Mouse (Mus musculus) liver, embryonic 16.5 days (tissue): ENCODE measurements around the gene H2-DMb2. TPM values are rescaled to one million over a fixed set of nuclear protein-coding genes. Genes with fewer than 3 reads are reported as not detected.

Source experiments
- ATAC-seq: fragments of 200-750 bp; cut with Nextera tagmentation; 2 replicates; pipeline ENCODE4 v1.8.0; 2017; ENCODE audit warnings: low read depth, mild to moderate bottlenecking, moderate number of reproducible peaks, moderate library complexity
- H3K27ac ChIP-seq: fragments of 300-500 bp; sonication (generic); 2 replicates; pipeline ENCODE4 v1.5.1; 2014; ENCODE audit warnings: mild to moderate bottlenecking, low read length
- H3K27me3 ChIP-seq: fragments of 300-500 bp; sonication (generic); 2 replicates; pipeline ENCODE4 v1.6.1; 2014; ENCODE audit warnings: low read depth, low read length, mixed read lengths; ENCODE audit not compliant: control insufficient read depth, insufficient read depth
- H3K36me3 ChIP-seq: fragments of 300-500 bp; sonication (generic); 2 replicates; pipeline ENCODE4 v1.6.1; 2014; ENCODE audit warnings: mild to moderate bottlenecking; ENCODE audit not compliant: control insufficient read depth, insufficient read depth
- H3K4me1 ChIP-seq: fragments of 300-500 bp; sonication (generic); 2 replicates; pipeline ENCODE4 v1.6.1; 2014; ENCODE audit warnings: low read depth, low read length, mixed read lengths; ENCODE audit not compliant: control insufficient read depth
- H3K4me2 ChIP-seq: fragments of 300-500 bp; sonication (generic); 2 replicates; pipeline ENCODE4 v1.6.1; 2014; ENCODE audit warnings: low read depth, low read length, mixed read lengths
- H3K4me3 ChIP-seq: fragments of 300-500 bp; sonication (generic); 2 replicates; pipeline ENCODE4 v1.5.1; 2014; ENCODE audit warnings: low read depth, mild to moderate bottlenecking, low read length
- H3K9ac ChIP-seq: fragments of 300-500 bp; sonication (generic); 2 replicates; pipeline ENCODE4 v1.6.1; 2014; ENCODE audit warnings: low read depth, low read length
- H3K9me3 ChIP-seq: fragments of 300-500 bp; sonication (generic); replicated peaks from 2 replicates; pipeline ENCODE4 v1.6.1; 2016; ENCODE audit warnings: low read length; ENCODE audit not compliant: control insufficient read depth
- WGBS: fragments of 180-500 bp; shearing (Covaris S2); extraction: QIAGEN DNeasy Blood & Tissue Kit; methylation state at CpG from one replicate; pipeline ENCODE4 v1.1.7; 2014; ENCODE audit not compliant: insufficient replicate concordance; 5-methylcytosine and 5-hydroxymethylcytosine counted together
- polyA plus RNA-seq: library from polyadenylated mRNA; unstranded; fragments of >200 nt; fragmentation: Nextera tagmentation; extraction: Ambion mirVana; gene quantifications from 2 replicates; pipeline ENCODE4 v1.2.1, GENCODE M21; 2015

Gene H2-DMb2
- polyA plus RNA-seq, 1 experiment from 2014 or later = 1.0 TPM

DNA sequence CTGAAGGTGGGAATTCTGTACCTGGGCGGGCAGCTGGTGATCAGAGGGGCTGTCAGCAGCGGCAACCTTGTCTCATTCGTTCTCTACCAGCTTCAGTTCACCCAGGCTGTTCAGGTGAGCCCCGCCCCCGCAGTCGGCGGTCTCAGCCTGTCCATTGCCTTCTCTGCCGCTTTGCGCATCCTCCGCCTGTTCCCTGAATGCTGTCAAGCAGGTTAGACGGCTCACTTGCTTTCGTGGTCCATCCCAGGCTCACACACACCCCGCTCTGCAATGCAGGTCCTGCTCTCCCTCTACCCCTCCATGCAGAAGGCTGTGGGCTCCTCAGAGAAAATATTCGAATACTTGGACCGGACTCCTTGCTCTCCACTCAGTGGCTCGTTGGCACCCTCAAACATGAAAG, 49.7 kb downstream of the H2-DMb2 start:
- Histone ChIP-seq H3K27ac (no peak overlapping the region), H3K36me3 (no peaks in the 10 kb centered on the region), H3K4me2 (no peak overlapping the region), H3K9me3 (no peaks in the 10 kb centered on the region), H3K4me3 (no peak overlapping the region), H3K4me1 (peaks cover 17% of the 10 kb centered on the region), H3K27me3 (peaks cover 19% of the 10 kb centered on the region), H3K9ac (no peak overlapping the region)
- ATAC-seq = no peak
- 51% methylated on average over 16 of the region's 16 CpGs for WGBS

DNA sequence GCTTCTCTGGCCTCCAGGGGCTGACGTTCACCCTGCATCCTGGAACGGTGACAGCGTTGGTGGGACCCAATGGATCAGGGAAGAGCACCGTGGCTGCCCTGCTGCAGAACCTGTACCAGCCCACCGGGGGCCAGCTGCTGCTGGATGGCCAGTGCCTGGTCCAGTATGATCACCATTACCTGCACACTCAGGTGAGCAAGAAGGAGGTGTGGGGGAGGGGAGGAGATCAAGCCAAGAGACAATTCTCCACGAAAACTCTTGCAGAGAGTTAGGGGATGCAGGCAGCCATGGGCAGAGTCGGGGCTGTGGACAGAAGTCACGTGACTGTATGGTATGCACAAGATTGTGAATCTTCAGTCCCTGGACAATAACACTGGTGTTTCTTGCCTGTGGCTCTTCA, 50.4 kb downstream of the H2-DMb2 start:
- Histone ChIP-seq H3K36me3 (no peaks in the 10 kb centered on the region), H3K9me3 (no peaks in the 10 kb centered on the region), H3K27me3 (peaks cover 24% of the 10 kb centered on the region), H3K4me1 (peaks cover 12% of the 10 kb centered on the region), H3K27ac (no peak overlapping the region), H3K4me3 (no peak overlapping the region), H3K9ac (no peak overlapping the region), H3K4me2 (no peak overlapping the region)
- WGBS = 58% methylated on average over 8 of the region's 8 CpGs
- no peak for ATAC-seq

DNA sequence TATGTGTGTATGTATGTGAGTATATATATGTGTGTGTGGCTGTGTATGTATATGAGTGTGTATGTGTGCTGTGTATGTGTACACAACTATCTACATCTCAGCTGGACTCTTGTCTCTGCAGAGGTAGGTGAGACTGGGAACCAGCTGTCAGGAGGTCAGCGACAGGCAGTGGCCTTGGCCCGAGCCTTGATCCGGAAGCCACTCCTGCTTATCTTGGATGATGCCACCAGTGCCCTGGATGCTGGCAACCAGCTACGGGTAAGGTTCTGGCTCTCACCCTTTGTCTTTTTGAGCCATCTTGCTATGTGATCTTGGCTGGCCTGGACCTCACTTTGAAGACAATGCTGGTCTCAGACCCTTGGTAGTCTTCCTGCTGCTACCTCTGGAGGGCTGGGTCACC, 51.6 kb downstream of the H2-DMb2 start:
- Histone ChIP-seq H3K27ac (no peak overlapping the region), H3K4me1 (peaks cover 12% of the 10 kb centered on the region), H3K4me2 (no peak overlapping the region), H3K9me3 (no peaks in the 10 kb centered on the region), H3K9ac (no peak overlapping the region), H3K27me3 (peaks cover 24% of the 10 kb centered on the region), H3K36me3 (no peaks in the 10 kb centered on the region), H3K4me3 (no peak overlapping the region)
- WGBS = 72% methylated on average over 4 of the region's 4 CpGs
- ATAC-seq = no peak

DNA sequence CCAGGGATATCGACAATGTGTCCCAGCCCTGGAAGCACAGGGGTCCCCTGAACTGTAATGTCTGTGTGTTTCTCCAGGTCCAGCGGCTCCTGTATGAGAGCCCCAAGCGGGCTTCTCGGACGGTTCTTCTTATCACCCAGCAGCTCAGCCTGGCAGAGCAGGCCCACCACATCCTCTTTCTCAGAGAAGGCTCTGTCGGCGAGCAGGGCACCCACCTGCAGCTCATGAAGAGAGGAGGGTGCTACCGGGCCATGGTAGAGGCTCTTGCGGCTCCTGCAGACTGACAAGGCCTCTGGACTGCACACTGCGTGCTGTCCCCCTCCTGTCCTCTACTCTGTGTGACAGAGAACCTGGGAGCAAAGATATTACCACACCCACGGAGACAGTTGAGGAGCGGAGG, 53.4 kb downstream of the H2-DMb2 start:
- Histone ChIP-seq H3K4me3 (no peak overlapping the region), H3K4me1 (peaks cover 12% of the 10 kb centered on the region), H3K27me3 (peaks cover 24% of the 10 kb centered on the region), H3K9ac (no peak overlapping the region), H3K27ac (no peak overlapping the region), H3K36me3 (no peaks in the 10 kb centered on the region), H3K9me3 (no peaks in the 10 kb centered on the region), H3K4me2 (no peak overlapping the region)
- no peak; the same call in 1 of the 2 replicates for ATAC-seq
- WGBS = 13% methylated on average over 12 of the region's 12 CpGs

DNA sequence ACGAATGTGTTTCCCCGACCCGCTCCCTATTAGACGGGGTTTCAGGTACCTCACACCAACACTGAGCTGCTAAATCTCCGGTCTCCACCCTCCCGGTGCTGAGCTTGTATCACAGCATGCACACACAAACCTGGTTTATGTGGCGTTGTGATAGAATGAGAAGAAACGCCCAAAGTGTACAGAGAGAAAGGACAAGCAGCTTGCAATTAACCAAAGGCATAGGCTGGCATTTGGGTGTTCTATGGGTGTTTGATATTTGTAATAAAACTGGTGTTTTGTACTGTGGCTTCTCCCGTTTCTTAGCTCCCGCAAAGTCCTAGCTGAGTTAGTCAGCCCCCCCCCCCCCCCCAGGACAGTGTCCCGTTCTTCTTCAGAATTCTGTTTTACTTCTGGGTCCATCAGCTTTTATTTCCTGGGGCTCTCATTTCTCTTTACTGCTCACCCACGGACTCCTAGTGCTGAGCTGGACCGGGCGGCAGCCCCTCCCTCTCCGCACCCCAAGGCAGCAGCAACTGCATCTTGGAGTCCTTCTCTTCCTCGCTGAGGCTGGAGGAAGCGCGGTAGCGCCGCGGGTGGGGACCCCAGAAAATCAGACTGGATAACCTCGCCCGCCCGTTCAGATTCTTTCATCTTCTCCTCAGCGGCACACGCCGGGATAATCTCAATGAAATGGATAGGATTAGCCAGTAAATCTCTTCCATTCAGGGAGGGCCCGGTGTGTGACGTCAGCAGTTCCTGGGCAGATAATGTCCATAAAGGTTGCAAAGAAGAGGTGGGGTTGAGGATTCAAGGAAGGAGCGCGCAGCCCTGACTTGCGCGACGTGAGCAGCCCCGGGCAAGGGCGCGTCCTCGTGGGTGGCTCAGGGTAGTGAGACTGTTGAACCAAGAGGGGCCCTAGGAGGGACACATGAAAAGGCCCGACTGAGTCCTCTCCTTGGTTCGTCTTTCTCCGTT, 54.1 kb downstream of the H2-DMb2 start, which contains the start of gene Psmb8:
TSS of gene Psmb8 (plus strand) at position 781 of the 954 bp plus-strand sequence.
- Histone ChIP-seq H3K27me3 (peaks cover 24% of the 10 kb centered on the region), H3K27ac (no peak within 1 kb of the TSS), H3K4me1 (peaks cover 12% of the 10 kb centered on the region), H3K36me3 (no peaks in the 10 kb centered on the region), H3K9me3 (no peaks in the 10 kb centered on the region), H3K4me2 (peak within 1 kb of the TSS; percentile 71), H3K4me3 (peak within 1 kb of the TSS; percentile 63), H3K9ac (peak within 1 kb of the TSS; percentile 34)
- peak; percentile 62 for ATAC-seq
- 6% methylated on average over 41 of the region's 41 CpGs for WGBS

DNA sequence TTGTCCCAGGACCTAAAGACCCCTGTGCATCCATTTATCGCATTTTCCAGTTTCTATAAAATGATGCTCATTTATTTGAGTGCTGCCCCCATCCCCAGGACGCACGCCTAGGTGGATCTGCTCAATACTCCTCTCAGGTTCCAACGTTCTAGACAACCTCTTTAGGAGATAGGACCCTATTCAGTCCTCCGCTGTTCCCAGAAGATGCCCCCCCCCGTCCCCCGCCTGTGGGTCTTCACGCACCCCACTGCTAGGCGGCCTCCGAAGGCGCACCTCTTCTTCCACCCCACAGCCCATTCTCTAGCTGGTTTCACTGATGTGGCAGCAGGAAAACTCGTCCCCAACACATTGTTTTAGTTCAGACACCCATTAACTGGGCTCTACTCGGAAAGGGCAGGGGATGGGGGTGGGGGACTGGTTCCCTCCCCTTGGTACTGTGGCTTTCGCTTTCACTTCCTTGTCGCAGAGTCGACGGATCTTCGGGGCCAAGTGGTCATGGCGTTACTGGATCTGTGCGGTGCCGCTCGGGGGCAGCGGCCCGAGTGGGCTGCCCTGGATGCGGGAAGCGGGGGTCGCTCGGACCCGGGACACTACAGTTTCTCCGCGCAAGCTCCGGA, 54.9 kb downstream of the H2-DMb2 start:
- 1% methylated on average over 32 of the region's 32 CpGs for WGBS
- ATAC-seq = peak; percentile 44
- peaks cover 24% of the 10 kb centered on the region for H3K27me3 ChIP-seq

DNA sequence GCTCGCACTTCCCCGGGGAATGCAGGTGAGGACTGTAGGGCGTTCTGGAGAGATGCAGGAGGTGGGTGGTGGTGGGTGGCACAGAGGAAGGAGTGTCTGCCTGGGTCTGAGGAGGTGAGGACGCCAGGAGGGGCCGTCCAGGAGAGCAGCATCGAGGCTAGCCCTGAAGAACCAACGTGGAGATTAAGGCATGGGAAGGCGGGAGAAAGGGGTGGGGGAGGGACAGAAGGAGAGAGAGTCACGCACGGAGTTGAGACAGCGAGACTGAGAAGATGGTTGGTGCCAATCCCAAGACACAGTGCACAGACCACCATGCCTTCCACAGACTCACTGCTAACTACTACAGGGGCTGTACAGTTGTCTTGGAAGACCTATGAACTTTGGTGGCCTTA, 55.4 kb downstream of the H2-DMb2 start:
- ATAC-seq = no peak

More for the DNA sequence above, 54.9 kb downstream of the H2-DMb2 start:
- Histone ChIP-seq H3K4me1 (peaks cover 12% of the 10 kb centered on the region), H3K36me3 (no peaks in the 10 kb centered on the region), H3K27ac (no peak overlapping the region), H3K9ac (peak overlapping the region; percentile 34), H3K4me2 (peak overlapping the region; percentile 71), H3K4me3 (peak overlapping the region; percentile 63), H3K9me3 (no peaks in the 10 kb centered on the region)

DNA sequence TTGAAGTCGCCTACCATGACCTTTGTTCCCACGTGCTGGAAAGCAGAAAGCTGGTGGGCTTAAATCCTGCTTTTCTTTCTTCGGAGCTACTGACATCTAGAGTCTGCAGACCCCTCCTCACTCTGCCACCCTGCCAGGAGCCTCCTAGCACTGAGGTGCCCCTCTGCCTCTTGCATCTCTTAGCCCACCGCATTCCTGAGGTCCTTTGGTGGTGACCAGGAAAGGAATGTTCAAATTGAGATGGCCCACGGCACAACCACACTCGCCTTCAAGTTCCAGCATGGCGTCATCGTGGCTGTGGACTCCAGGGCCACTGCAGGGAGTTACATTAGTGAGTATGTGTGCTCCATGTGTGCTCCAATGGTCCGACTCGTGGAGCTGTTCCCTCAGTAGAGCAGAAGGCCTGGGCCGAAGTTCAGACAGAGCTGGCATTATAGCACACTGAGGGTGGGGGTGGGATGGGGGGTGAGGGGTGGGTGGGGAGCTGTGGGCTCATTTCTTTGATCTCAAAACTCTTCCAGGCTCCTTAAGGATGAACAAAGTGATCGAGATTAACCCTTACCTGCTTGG, 56.0 kb downstream of the H2-DMb2 start:
- Histone ChIP-seq H3K27ac (no peak overlapping the region), H3K9ac (no peak overlapping the region), H3K27me3 (peaks cover 24% of the 10 kb centered on the region), H3K4me2 (no peak overlapping the region), H3K4me1 (peaks cover 16% of the 10 kb centered on the region), H3K4me3 (no peak overlapping the region), H3K9me3 (no peaks in the 10 kb centered on the region), H3K36me3 (no peaks in the 10 kb centered on the region)
- no peak for ATAC-seq
- 57% methylated on average over 12 of the region's 12 CpGs for WGBS

More for the DNA sequence above, 55.4 kb downstream of the H2-DMb2 start:
- peaks cover 12% of the 10 kb centered on the region for H3K4me1 ChIP-seq
- 4% methylated on average over 11 of the region's 11 CpGs for WGBS
- peak overlapping the region; percentile 34 for H3K9ac ChIP-seq
- no peak overlapping the region for H3K27ac ChIP-seq
- peak overlapping the region; percentile 71 for H3K4me2 ChIP-seq
- H3K4me3 ChIP-seq = peak overlapping the region; percentile 63
- no peaks in the 10 kb centered on the region for H3K36me3 ChIP-seq
- no peaks in the 10 kb centered on the region for H3K9me3 ChIP-seq
- H3K27me3 ChIP-seq = peaks cover 24% of the 10 kb centered on the region
